Mouse (Mus musculus) limb, embryonic 14.5 days (tissue): Measurements from ENCODE around the gene Psen1. TPM values are rescaled to one million over a fixed set of nuclear protein-coding genes. Genes with fewer than 3 reads are reported as not detected.

ENCODE experiments used
- ATAC-seq: fragments of 200-750 bp; cut with Nextera tagmentation; 2 replicates; pipeline ENCODE4 v1.8.0; 2017; ENCODE audit warnings: low read depth, moderate number of reproducible peaks, moderate TSS enrichment; ENCODE audit not compliant: low FRiP score
- DNase-seq: peaks from one replicate; pipeline ENCODE4 v3.0.0-alpha.2; 2015; ENCODE audit warnings: low spot score
- H3K27ac ChIP-seq: fragments of 300-500 bp; sonication (generic); replicated peaks from 2 replicates; pipeline ENCODE4 v1.5.1; 2014; ENCODE audit warnings: low read depth, mild to moderate bottlenecking, low read length, moderate library complexity, mixed read lengths
- H3K27me3 ChIP-seq: fragments of 300-500 bp; sonication (generic); 2 replicates; pipeline ENCODE4 v1.6.1; 2014; ENCODE audit warnings: low read length, mixed read lengths; ENCODE audit not compliant: control insufficient read depth, insufficient read depth
- H3K36me3 ChIP-seq: fragments of 300-500 bp; sonication (generic); 2 replicates; pipeline ENCODE4 v1.6.1; 2014; ENCODE audit warnings: mild to moderate bottlenecking, low read length, moderate library complexity, mixed read lengths; ENCODE audit not compliant: control insufficient read depth, insufficient read depth
- H3K4me1 ChIP-seq: fragments of 300-500 bp; sonication (generic); 2 replicates; pipeline ENCODE4 v1.6.1; 2014; ENCODE audit warnings: antibody characterized with exemption, low read length, mixed read lengths; ENCODE audit not compliant: control insufficient read depth, insufficient read depth
- H3K4me2 ChIP-seq: fragments of 300-500 bp; sonication (generic); replicated peaks from 2 replicates; pipeline ENCODE4 v1.6.1; 2014; ENCODE audit warnings: low read depth, mild to moderate bottlenecking, low read length, moderate library complexity; ENCODE audit not compliant: severe bottlenecking
- H3K4me3 ChIP-seq: fragments of 300-500 bp; sonication (generic); replicated peaks from 2 replicates; pipeline ENCODE4 v1.5.1; 2014; ENCODE audit warnings: low read length
- H3K9ac ChIP-seq: fragments of 300-500 bp; sonication (generic); 2 replicates; pipeline ENCODE4 v1.6.1; 2014; ENCODE audit warnings: mild to moderate bottlenecking, low read depth, low read length, moderate library complexity; ENCODE audit not compliant: severe bottlenecking
- H3K9me3 ChIP-seq: fragments of 300-500 bp; sonication (generic); 2 replicates; pipeline ENCODE4 v1.6.1; 2016; ENCODE audit warnings: low read length; ENCODE audit not compliant: control insufficient read depth
- POLR2A ChIP-seq: fragments of 200-500 bp; IDR thresholded peaks from 2 replicates; pipeline ENCODE4 v1.8.0; 2012; ENCODE audit warnings: inconsistent platforms, mild to moderate bottlenecking, moderate library complexity, borderline replicate concordance; ENCODE audit not compliant: insufficient read depth, insufficient read length; ENCODE audit errors: extremely low read depth
- WGBS: fragments of 180-500 bp; shearing (Covaris S2); extraction: QIAGEN DNeasy Blood & Tissue Kit; methylation state at CpG from one replicate; pipeline ENCODE4 v1.1.7; 2014; 5-methylcytosine and 5-hydroxymethylcytosine counted together
- polyA plus RNA-seq, 2 experiments: library from polyadenylated mRNA; depleted of rRNA in 1 of 2; stranded (reverse) in 1 of 2; unstranded in 1 of 2; fragments of >200 nt; fragmentation: Nextera tagmentation in 1 of 2; extraction: Ambion mirVana in 1 of 2; gene quantifications; 2 replicates each; pipeline versions ENCODE4 v1.2.1 to v1.2.3; 2012 to 2014

Psen1 gene
- polyA plus RNA-seq, 2 experiments: 33.1 to 79.3 TPM

DNA sequence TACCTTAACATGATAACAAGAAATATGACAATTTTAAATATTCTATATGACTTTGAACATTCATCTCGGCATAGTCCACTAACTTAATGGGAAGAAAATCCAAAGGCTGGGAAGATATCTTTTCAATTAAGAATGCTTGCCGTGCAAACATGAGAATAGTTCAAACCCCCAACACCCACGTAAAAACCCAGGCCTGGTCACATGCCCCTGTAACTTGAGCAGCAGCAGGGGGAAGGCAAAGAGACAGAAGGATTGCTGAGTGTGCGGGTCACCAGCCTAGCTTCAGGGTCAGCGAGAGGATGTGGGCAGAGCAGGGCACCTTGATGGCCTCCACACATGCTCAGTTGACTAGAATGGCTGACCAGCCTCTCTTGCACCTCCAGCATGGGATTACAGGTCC, 53.8 kb downstream of the Psen1 start:
- no peak for DNase-seq
- Histone ChIP-seq H3K27me3 (no peaks in the 10 kb centered on the region), H3K9ac (no peak overlapping the region), H3K9me3 (no peaks in the 10 kb centered on the region), H3K27ac (no peak overlapping the region), H3K4me2 (no peak overlapping the region), H3K36me3 (peaks cover 6% of the 10 kb centered on the region; the same call in 1 of the 2 replicates), H3K4me3 (no peak overlapping the region), H3K4me1 (peaks cover 4% of the 10 kb centered on the region; the same call in 1 of the 2 replicates)
- WGBS: 43% methylated on average over 5 of the region's 5 CpGs
- no peak for ATAC-seq
- no peak for TF ChIP-seq POLR2A

DNA sequence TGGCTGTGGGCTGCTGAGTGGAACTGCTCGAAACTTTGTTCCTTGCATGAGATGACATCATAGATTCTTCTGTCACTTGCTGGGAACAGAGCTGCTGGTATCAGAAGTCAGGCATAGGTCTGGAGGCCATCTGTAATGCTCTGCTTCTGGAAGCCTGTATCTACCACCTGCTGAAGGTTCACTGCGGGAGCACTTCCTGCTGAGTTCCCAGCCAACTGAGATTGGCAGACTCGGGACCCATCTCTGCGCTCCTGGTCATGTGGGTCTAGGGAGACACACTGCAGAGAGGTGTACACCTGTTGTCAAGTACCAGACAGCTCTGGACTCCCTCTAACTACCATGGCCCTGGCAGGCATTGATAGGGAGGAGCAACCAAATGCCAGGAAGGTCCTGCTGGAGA, 54.9 kb downstream of the Psen1 start:
- H3K4me2 ChIP-seq: no peak overlapping the region
- no peaks in the 10 kb centered on the region for H3K27me3 ChIP-seq
- no peak overlapping the region for H3K27ac ChIP-seq
- no peak for DNase-seq
- H3K4me1 ChIP-seq: peaks cover 4% of the 10 kb centered on the region; the same call in 1 of the 2 replicates
- H3K4me3 ChIP-seq: no peak overlapping the region
- no peak overlapping the region for H3K9ac ChIP-seq
- no peaks in the 10 kb centered on the region for H3K36me3 ChIP-seq
- 71% methylated on average over 4 of the region's 4 CpGs for WGBS
- TF ChIP-seq POLR2A: no peak
- no peaks in the 10 kb centered on the region for H3K9me3 ChIP-seq
- ATAC-seq: no peak

DNA sequence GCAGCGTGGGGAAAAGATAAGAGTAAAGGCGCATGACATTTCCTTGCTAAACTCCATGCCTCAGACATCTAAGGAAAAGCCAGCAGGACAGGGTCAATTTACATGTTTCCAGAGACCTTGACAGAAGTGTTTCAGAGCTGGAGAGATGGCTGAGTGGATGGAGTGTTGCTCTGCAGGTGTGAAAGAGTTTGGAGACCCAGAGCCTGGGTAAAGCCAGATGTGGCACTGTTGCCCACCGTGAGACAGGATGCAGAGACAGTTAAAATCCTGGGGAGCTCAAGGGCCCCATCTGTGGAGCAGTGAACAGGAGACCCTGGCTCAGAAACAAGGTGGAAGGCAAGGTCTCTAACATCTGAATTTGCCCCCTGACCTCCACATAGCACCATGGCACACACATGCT, 55.8 kb downstream of the Psen1 start:
- Histone ChIP-seq H3K4me1 (peaks cover 4% of the 10 kb centered on the region; the same call in 1 of the 2 replicates), H3K27ac (no peak overlapping the region), H3K9ac (no peak overlapping the region), H3K4me2 (no peak overlapping the region), H3K27me3 (no peaks in the 10 kb centered on the region), H3K9me3 (no peaks in the 10 kb centered on the region), H3K36me3 (no peaks in the 10 kb centered on the region), H3K4me3 (no peak overlapping the region)
- WGBS: 57% methylated on average over 3 of the region's 3 CpGs
- no peak for ATAC-seq
- no peak for TF ChIP-seq POLR2A
- DNase-seq: no peak

DNA sequence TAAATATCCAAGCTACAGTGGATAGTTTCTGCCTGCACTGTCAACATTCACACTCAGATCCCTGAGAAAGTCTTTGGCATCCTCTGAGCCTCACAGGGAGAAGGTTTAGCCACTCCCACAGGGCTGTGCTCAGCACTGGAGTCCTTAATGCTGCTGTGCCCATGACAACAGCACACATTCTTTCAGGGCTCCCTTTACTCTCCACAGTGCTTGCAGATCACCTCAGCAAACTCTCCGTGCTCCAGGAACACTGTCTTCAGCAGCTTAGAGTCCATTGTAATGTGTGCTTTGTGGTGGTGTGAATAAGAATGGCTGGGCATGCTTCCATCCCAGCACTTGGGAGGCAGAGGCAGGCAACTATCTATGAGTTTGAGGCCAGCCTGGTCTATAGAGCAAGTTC, 61.2 kb downstream of the Psen1 start:
- Histone ChIP-seq H3K9me3 (no peaks in the 10 kb centered on the region), H3K9ac (no peak overlapping the region), H3K4me1 (peaks cover 10% of the 10 kb centered on the region; the same call in 1 of the 2 replicates), H3K36me3 (no peaks in the 10 kb centered on the region), H3K27ac (no peak overlapping the region), H3K4me2 (no peak overlapping the region), H3K27me3 (no peaks in the 10 kb centered on the region), H3K4me3 (no peak overlapping the region)
- no peak for DNase-seq
- no peak for TF ChIP-seq POLR2A
- 69% methylated on average over 1 of the region's 1 CpGs for WGBS
- no peak for ATAC-seq

DNA sequence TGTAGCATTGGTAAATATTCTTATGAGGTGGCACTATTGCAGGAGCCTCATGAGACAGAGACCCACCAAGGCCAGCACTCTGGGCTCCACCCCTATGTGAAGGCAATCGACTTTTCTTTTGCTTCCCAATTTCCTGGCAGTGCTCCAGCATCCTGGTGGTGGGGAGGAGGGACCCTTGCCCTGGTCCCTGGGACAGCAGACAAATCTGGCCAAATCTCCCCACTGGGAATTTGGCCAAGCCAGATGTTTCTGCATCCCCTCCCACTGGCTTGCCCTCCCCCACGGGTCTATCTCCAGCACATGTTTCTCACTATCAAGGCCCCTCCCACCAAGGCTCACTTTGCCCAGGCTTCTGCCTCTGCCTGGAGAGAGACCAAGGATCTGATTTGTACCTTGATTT, 64.5 kb downstream of the Psen1 start:
- ATAC-seq (no peak), DNase-seq (peak; percentile 52)

DNA sequence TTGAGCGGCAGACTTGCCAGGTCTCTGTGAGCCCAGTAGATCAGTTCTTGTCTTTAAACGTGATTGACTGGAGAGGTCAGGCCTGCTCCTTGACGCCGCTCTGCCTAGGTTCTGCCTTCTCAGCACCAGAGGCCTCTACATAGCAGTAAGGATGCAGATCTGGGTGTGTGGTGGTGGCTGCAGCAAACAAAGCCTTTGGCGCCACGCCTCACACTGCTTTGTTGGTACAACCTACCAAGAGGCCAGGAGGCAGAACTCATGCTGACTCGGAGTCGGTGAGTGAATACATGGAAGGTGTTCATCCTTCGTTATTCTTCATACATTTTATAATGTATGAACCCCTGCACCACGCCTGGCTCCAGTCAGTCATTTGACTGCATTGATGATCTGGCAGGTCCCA, 70.8 kb downstream of the Psen1 start:
- 77% methylated on average over 10 of the region's 10 CpGs for WGBS
- no peak for TF ChIP-seq POLR2A
- ATAC-seq (no peak), DNase-seq (no peak)
- no peak overlapping the region for H3K9ac ChIP-seq
- peaks cover 13% of the 10 kb centered on the region for H3K4me1 ChIP-seq
- H3K4me2 ChIP-seq: no peak overlapping the region
- no peaks in the 10 kb centered on the region for H3K9me3 ChIP-seq
- no peaks in the 10 kb centered on the region for H3K36me3 ChIP-seq
- H3K4me3 ChIP-seq: no peak overlapping the region
- no peak overlapping the region for H3K27ac ChIP-seq
- H3K27me3 ChIP-seq: no peaks in the 10 kb centered on the region

More for the DNA sequence above, 64.5 kb downstream of the Psen1 start:
- Histone ChIP-seq H3K36me3 (no peaks in the 10 kb centered on the region), H3K27me3 (no peaks in the 10 kb centered on the region), H3K4me1 (peaks cover 7% of the 10 kb centered on the region; the same call in 1 of the 2 replicates), H3K4me2 (no peak overlapping the region), H3K9ac (no peak overlapping the region), H3K27ac (no peak overlapping the region), H3K4me3 (no peak overlapping the region), H3K9me3 (no peaks in the 10 kb centered on the region)
- WGBS: 9% methylated on average over 2 of the region's 2 CpGs
- TF ChIP-seq POLR2A: no peak
